Comparison of ENCODE assay signal across 15 mouse cellular contexts in the genomic region with DNA sequence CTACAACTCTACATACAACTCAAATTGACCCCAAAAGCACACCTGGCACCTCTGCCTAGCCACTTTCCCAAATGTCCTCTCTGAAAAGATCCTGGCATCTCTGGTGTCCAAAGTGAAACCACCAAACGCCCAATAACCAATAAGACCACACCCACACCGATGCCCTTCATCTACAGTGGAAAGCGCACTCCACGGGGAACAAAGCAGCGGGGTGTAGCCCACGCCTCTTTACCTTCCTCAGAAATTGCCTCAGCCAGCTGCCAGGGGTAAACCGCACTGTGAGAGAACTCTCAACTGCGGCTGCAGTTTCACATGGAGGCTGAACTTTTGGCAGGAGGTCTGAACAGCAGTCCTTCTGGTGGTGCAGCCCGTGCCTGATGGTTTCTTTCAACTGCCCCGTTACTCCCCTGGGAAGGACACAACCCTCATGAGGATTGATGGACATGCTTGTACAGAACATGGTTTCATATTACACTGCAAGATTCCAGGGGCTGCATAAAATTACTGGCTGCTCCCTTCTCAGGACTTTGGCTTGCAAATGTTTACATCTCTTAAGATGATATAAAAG. TPM values are rescaled to one million over a fixed set of nuclear protein-coding genes. Genes with fewer than 3 reads are reported as not detected.
DNase-seq lines count a peak whose midpoint lies in the region; ATAC-seq and TF ChIP-seq lines count a peak whose summit lies in the region.
"Had no signal": no experiment of that assay in that cellular context is flagged by ENCODE, and none has a peak within 500 bp of the region (broad histone marks: within the 10 kb centered on the region; RNA-seq: fewer than 3 reads in every experiment).

No protein-coding gene starts in this region.

- H3K4me3 ChIP-seq in heart, embryonic 10.5 days: no peak overlapping the region
- H3K4me3 ChIP-seq in lung, postnatal 0 days (ENCODE audit: low read depth, low read length): no peak overlapping the region
- no peak overlapping the region for H3K4me3 ChIP-seq in embryonic facial prominence, embryonic 12.5 days
- H3K4me3 ChIP-seq in hindbrain, embryonic 10.5 days: no peak overlapping the region
- H3K4me3 ChIP-seq: embryonic facial prominence, embryonic 13.5 days had no signal

- H3K27ac ChIP-seq in heart, embryonic 10.5 days: no peak overlapping the region
- H3K27ac ChIP-seq in lung, postnatal 0 days (ENCODE audit: low read length): no peak overlapping the region
- H3K27ac ChIP-seq in embryonic facial prominence, embryonic 12.5 days: 0 out of 2 replicates have a peak overlapping the region, but pooled peaks have one; percentile 17
- no peak overlapping the region for H3K27ac ChIP-seq in hindbrain, embryonic 10.5 days
- H3K27ac ChIP-seq: embryonic facial prominence, embryonic 13.5 days had no signal

- peak; percentile 12; the same call in 1 of the 2 replicates for ATAC-seq in lung, postnatal 0 days
- ATAC-seq in embryonic facial prominence, embryonic 12.5 days (ENCODE audit: insufficient number of reproducible peaks, insufficient read depth, low FRiP score, low TSS enrichment): no peak

- no peak for TF ChIP-seq CTCF in lung, postnatal 0 days (IDR thresholded peaks at IDR 0.05)

- H3K9ac ChIP-seq in lung, postnatal 0 days (replicated peaks; ENCODE audit: low read depth): no peak overlapping the region
- H3K9ac ChIP-seq in embryonic facial prominence, embryonic 12.5 days: no peak overlapping the region
- H3K9ac ChIP-seq: embryonic facial prominence, embryonic 13.5 days had no signal

- TF ChIP-seq EP300 in lung, postnatal 0 days (IDR thresholded peaks at IDR 0.05): no peak

- H3K4me1 ChIP-seq in heart, embryonic 10.5 days: peaks cover 3% of the 10 kb centered on the region; the same call in 1 of the 2 replicates
- H3K4me1 ChIP-seq in lung, postnatal 0 days (ENCODE audit: insufficient read depth, low read depth, low read length): peaks cover 10% of the 10 kb centered on the region; the same call in 1 of the 2 replicates
- peaks cover 15% of the 10 kb centered on the region for H3K4me1 ChIP-seq in embryonic facial prominence, embryonic 12.5 days
- peaks cover 10% of the 10 kb centered on the region; the same call in 1 of the 2 replicates for H3K4me1 ChIP-seq in hindbrain, embryonic 10.5 days (replicated peaks)

- 81% methylated on average over 10 of the region's 10 CpGs for WGBS in heart, embryonic 10.5 days
- WGBS in lung, postnatal 0 days: 64% methylated on average over 10 of the region's 10 CpGs
- 68% methylated on average over 10 of the region's 10 CpGs for WGBS in embryonic facial prominence, embryonic 12.5 days
- 79% methylated on average over 10 of the region's 10 CpGs for WGBS in hindbrain, embryonic 10.5 days

- no peaks in the 10 kb centered on the region for H3K27me3 ChIP-seq in heart, embryonic 10.5 days (ENCODE audit: insufficient read depth, poor library complexity, severe bottlenecking)
- H3K27me3 ChIP-seq in lung, postnatal 0 days (replicated peaks; ENCODE audit: insufficient read depth, low read length): no peaks in the 10 kb centered on the region
- no peaks in the 10 kb centered on the region for H3K27me3 ChIP-seq in embryonic facial prominence, embryonic 12.5 days
- no peaks in the 10 kb centered on the region for H3K27me3 ChIP-seq in hindbrain, embryonic 10.5 days (ENCODE audit: insufficient read depth, poor library complexity, severe bottlenecking)
- H3K27me3 ChIP-seq: embryonic facial prominence, embryonic 13.5 days had no signal

- peaks cover 56% of the 10 kb centered on the region for H3K36me3 ChIP-seq in heart, embryonic 10.5 days
- peaks cover 15% of the 10 kb centered on the region for H3K36me3 ChIP-seq in lung, postnatal 0 days (ENCODE audit: insufficient read depth, low read length)
- peaks cover 49% of the 10 kb centered on the region for H3K36me3 ChIP-seq in embryonic facial prominence, embryonic 12.5 days
- peaks cover 59% of the 10 kb centered on the region for H3K36me3 ChIP-seq in hindbrain, embryonic 10.5 days

- DNase-seq in heart, adult 9 months (ENCODE audit: low spot score in 2 of 2): peak; percentile 45 to 47
- no peak for DNase-seq in heart, embryonic 10.5 days (ENCODE audit: low spot score)
- DNase-seq in lung, postnatal 0 days (ENCODE audit: low spot score): no peak
- DNase-seq in lung, postnatal 14 days: no peak
- DNase-seq in mesoderm, embryonic 11.5 days (ENCODE audit: low read depth, low spot score): peak; percentile 73
- no peak for DNase-seq in hindbrain, embryonic 10.5 days (ENCODE audit: low spot score)
- no peak for DNase-seq in layer of hippocampus, adult 8-10 months (ENCODE audit: low spot score in 2 of 2)
- DNase-seq: right cerebral cortex, postnatal 4 days; thymus, adult 2 months had no signal

- no peaks in the 10 kb centered on the region for H3K9me3 ChIP-seq in heart, embryonic 10.5 days
- no peaks in the 10 kb centered on the region for H3K9me3 ChIP-seq in lung, postnatal 0 days (ENCODE audit: low read length)
- no peaks in the 10 kb centered on the region for H3K9me3 ChIP-seq in embryonic facial prominence, embryonic 12.5 days
- no peaks in the 10 kb centered on the region for H3K9me3 ChIP-seq in hindbrain, embryonic 10.5 days
- H3K9me3 ChIP-seq: embryonic facial prominence, embryonic 13.5 days had no signal

- H3K4me2 ChIP-seq in lung, postnatal 0 days (replicated peaks; ENCODE audit: low read depth, low read length): no peak overlapping the region
- no peak overlapping the region for H3K4me2 ChIP-seq in embryonic facial prominence, embryonic 12.5 days (replicated peaks)
- H3K4me2 ChIP-seq: embryonic facial prominence, embryonic 13.5 days had no signal

RNA-seq across cellular contexts. Expression of gene Gm5767, which starts 35.0 kb away (rescaled TPM):
- polyA plus RNA-seq in heart, embryonic 10.5 days (2016; fragmentation: Nextera tagmentation; extraction: Ambion mirVana): not detected in 2 replicates
- not detected in 2 replicates for polyA plus RNA-seq in lung, postnatal 0 days (2015; fragmentation: Nextera tagmentation; extraction: Ambion mirVana)
- polyA plus RNA-seq in embryonic facial prominence, embryonic 12.5 days (2016; fragmentation: Nextera tagmentation; extraction: Ambion mirVana): not detected in 2 replicates
- not detected in 2 replicates for polyA plus RNA-seq in hindbrain, embryonic 10.5 days (2016; fragmentation: Nextera tagmentation; extraction: Ambion mirVana)
- not detected for total RNA-seq in layer of hippocampus, adult 8-10 months (2022)
- total RNA-seq: adrenal gland, adult 18-20 months; ES-E14; left cerebral cortex, postnatal 36 days had no signal
- polyA plus RNA-seq: embryonic facial prominence, embryonic 13.5 days; heart, embryonic 16.5 days had no signal

RNA-seq across cellular contexts. Expression of gene Carhsp1, which starts 43.6 kb away (rescaled TPM):
- polyA plus RNA-seq in heart, embryonic 10.5 days (2016; fragmentation: Nextera tagmentation; extraction: Ambion mirVana): 127 and 133 TPM in 2 replicates
- polyA plus RNA-seq in lung, postnatal 0 days (2015; fragmentation: Nextera tagmentation; extraction: Ambion mirVana): 86.9 and 97.1 TPM in 2 replicates
- polyA plus RNA-seq in embryonic facial prominence, embryonic 12.5 days (2016; fragmentation: Nextera tagmentation; extraction: Ambion mirVana): 117 and 120 TPM in 2 replicates
- polyA plus RNA-seq in hindbrain, embryonic 10.5 days (2016; fragmentation: Nextera tagmentation; extraction: Ambion mirVana): 187 and 235 TPM in 2 replicates
- total RNA-seq in layer of hippocampus, adult 8-10 months (2022): 10 to 100 TPM; 22.4 to 29.6 (median 24.0) TPM

Comparison
In these comparisons a context has a peak if more than half of its experiments do, and no peak if none do; other contexts are left out.
1. DNase-seq: peak in heart, adult 9 months (2 of 2) and mesoderm, embryonic 11.5 days (single experiment); none in heart, embryonic 10.5 days (single experiment), lung, postnatal 0 days (single experiment), lung, postnatal 14 days (single experiment), hindbrain, embryonic 10.5 days (single experiment) and layer of hippocampus, adult 8-10 months (0 of 2).